Mouse (Mus musculus): ENCODE results near the gene Gm5244. TPM values are rescaled to one million over a fixed set of nuclear protein-coding genes. Genes with fewer than 3 reads are reported as not detected.

The Gm5244 gene
- polyA plus RNA-seq, 1 experiment: not detected

- Histone ChIP-seq H3K4me3 (ENCODE audit: extremely low read depth, insufficient read depth, insufficient read length) (no peak within 1 kb of the TSS), H3K27ac (ENCODE audit: insufficient read depth, low read length) (no peak within 1 kb of the TSS), H3K36me3 (ENCODE audit: control insufficient read depth, insufficient read depth, low read length) (no peaks in the 10 kb centered on the region), H3K27me3 (ENCODE audit: control insufficient read depth, insufficient read depth, low read length) (no peaks in the 10 kb centered on the region), H3K4me1 (ENCODE audit: control insufficient read depth, insufficient read depth, insufficient read length) (no peaks in the 10 kb centered on the region)
- WGBS: 76% methylated on average over 1 of the region's 1 CpGs
- TF ChIP-seq CTCF (IDR thresholded peaks at IDR 0.05; ENCODE audit: extremely low read depth, insufficient read depth, insufficient read length, insufficient replicate concordance) (no peak), POLR2A (IDR thresholded peaks at IDR 0.05; ENCODE audit: low read depth, low read length) (no peak)
- DNase-seq (ENCODE audit: low read depth in 1 of 2, low spot score in 2 of 2): no peak
Observed at GRCm38 (mm10) chr19:12893424-12893823, 46.9 kb downstream of the Gm5244 start, which contains the start of gene Olfr1446. Gene Olfr1446 (minus strand): TSS chr19:12893524.

Other genes with a start within 250 kb of the Gm5244 start
- gene Gm4952, start 246.7 kb upstream of the Gm5244 start, polyA plus RNA-seq (2012; rRNA removed): not detected in 2 replicates
- gene Glyat, start 213.4 kb upstream of the Gm5244 start, polyA plus RNA-seq (2012; rRNA removed): not detected in 2 replicates
- not detected in 2 replicates for gene Olfr1442, start 176.2 kb upstream of the Gm5244 start, polyA plus RNA-seq (2012; rRNA removed)
- gene Olfr1443, start 168.6 kb upstream of the Gm5244 start, polyA plus RNA-seq (2012; rRNA removed): not detected in 2 replicates
- 0.30 TPM in 1 of 2 replicates, not detected in the other for gene Keg1, start 150.9 kb upstream of the Gm5244 start, polyA plus RNA-seq (2012; rRNA removed)
- gene Cntf, start 81.0 kb upstream of the Gm5244 start, polyA plus RNA-seq (2012; rRNA removed): 0.40 and 0.82 TPM in 2 replicates
- gene Zfp91, start 50.6 kb upstream of the Gm5244 start, polyA plus RNA-seq (2012; rRNA removed): 7.2 and 7.5 TPM in 2 replicates
- 25.1 and 29.6 TPM in 2 replicates for gene Lpxn, start 50.5 kb upstream of the Gm5244 start, polyA plus RNA-seq (2012; rRNA removed)
- 0.16 and 0.20 TPM in 2 replicates for gene Olfr1444, start 10.6 kb downstream of the Gm5244 start, polyA plus RNA-seq (2012; rRNA removed)
- not detected in 2 replicates for gene Olfr1445, start 37.2 kb downstream of the Gm5244 start, polyA plus RNA-seq (2012; rRNA removed)
- not detected in 2 replicates for gene Olfr1446, start 46.8 kb downstream of the Gm5244 start, polyA plus RNA-seq (2012; rRNA removed)
- not detected in 2 replicates for gene Olfr1447, start 57.1 kb downstream of the Gm5244 start, polyA plus RNA-seq (2012; rRNA removed)
- gene Olfr1448, start 77.7 kb downstream of the Gm5244 start, polyA plus RNA-seq (2012; rRNA removed): not detected in 2 replicates
- gene Olfr1449, start 84.2 kb downstream of the Gm5244 start, polyA plus RNA-seq (2012; rRNA removed): not detected in 2 replicates
- gene Olfr1450, start 103.6 kb downstream of the Gm5244 start, polyA plus RNA-seq (2012; rRNA removed): not detected in 2 replicates
- not detected in 2 replicates for gene Olfr1451, start 148.3 kb downstream of the Gm5244 start, polyA plus RNA-seq (2012; rRNA removed)
- not detected in 2 replicates for gene Olfr1453, start 181.6 kb downstream of the Gm5244 start, polyA plus RNA-seq (2012; rRNA removed)
- not detected in 2 replicates for gene Olfr1454, start 213.9 kb downstream of the Gm5244 start, polyA plus RNA-seq (2012; rRNA removed)

Measured in spleen, adult 2 months (tissue).